Mouse (Mus musculus): ENCODE measurements around the gene Dynlt1c.
A peak's percentile ranks its signal among the peaks of the same experiment; 100 is the strongest.
"Not testable (repeated sequence)": the region's sequence is repeated elsewhere in the genome, so short reads cannot be mapped to it uniquely, and the experiment has no call there.

Dynlt1c gene

GRCm38 (mm10) chr17:6601204-6601911 is at the start of gene Dynlt1c:
Dynlt1c (plus strand) TSS chr17:6601671.
- peak; percentile 89 for DNase-seq (ENCODE audit: low read depth)

DNA sequence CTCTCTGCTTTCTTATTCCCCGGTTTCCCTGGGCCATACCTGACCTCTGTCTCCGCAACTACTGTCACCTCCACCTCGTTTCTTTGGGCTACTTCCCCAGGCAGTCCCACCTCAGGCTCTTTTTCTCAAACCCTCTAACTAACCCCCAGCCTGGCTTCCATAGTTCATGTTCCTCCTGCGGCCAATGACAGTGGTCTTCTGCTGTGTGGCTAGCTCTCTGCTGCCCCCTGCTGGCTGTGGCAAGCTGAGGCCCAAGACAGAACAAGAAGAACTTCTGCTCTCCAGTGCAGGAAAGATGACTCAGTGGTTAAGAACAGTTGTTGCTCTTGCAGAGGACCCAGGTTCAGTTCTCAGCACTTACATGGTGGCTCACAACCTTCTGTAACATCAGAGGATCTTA is 47.7 kb upstream of the Dynlt1c start:
- DNase-seq (ENCODE audit: low read depth), result not testable (repeated sequence)

- not testable (repeated sequence) for DNase-seq (ENCODE audit: low read depth)
These were observed 47.2 kb upstream of the Dynlt1c start for GRCm38 (mm10) chr17:6554243-6554642.

DNA sequence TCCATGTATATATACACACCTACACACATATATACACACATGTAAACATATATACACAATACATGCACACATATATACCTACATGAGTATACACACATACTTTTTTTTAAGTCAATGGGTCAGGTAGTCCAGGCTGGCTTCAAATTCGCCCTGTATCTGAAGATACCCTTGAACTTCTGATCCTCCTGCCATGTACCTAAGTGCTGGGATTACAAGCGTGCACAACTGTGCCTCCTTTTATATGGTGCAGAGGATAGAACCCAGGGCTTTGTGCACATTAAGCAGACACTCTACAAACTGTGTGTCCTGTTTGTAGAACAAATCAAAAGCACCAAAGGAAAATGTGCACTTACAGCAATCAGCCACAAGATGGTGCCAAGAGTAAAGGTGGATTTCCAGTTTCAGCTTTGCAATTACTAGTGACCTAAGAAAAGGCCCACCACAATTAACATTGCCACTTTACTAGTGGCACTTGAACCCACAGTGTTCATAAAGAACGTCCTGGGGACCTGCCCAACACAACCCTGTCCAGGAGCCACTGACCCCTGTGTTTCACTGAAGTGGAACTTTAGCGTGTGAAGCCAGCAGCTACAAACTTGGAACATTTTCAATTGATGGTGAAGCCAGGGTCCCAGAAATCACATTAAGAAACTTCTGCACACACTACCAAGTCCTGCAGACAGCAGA is 41.9 kb upstream of the Dynlt1c start:
- not testable (repeated sequence) for DNase-seq (ENCODE audit: low read depth)

DNA sequence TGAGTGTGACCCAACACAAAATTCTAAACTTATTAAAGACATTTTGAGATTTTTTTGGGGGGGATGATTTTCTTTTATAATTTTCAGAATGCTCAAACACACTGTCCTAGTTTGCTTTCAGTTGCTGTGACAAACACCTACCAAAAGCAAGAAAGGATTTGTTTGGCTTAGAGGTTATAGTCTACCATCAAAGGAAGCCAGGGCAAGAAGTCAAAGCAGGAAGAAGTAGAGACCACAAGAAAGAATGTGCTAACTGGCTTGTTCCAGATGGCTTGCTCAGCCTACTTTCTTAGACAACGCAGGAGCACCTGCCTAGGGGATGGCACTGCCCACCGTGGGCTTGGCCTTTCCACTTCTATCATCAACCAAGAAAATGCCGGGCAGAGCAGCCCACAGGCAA is 36.6 kb upstream of the Dynlt1c start:
- not testable (repeated sequence) for DNase-seq (ENCODE audit: low read depth)

DNA sequence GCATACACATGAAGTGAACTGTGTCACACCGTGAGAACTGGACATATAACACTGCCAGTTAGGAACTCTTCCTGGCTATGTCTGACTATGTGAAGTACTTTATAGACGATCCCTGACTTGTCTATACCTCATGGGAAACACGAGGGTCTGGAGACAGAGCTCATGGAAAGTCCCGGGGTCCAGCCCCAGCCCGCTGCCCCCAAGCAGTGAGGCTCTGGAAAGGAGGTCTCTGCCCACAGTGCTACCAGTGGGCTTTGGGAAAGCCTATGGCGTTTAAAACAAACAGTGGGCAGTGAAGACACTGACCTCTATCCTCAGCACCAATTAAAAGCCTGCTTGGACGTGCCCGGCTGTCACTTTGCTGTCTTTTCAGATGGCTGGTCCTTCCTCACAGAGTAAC is 33.6 kb upstream of the Dynlt1c start:
- not testable (repeated sequence) for DNase-seq (ENCODE audit: low read depth)

- not testable (repeated sequence) for DNase-seq (ENCODE audit: low read depth)
These were observed 30.2 kb upstream of the Dynlt1c start for GRCm38 (mm10) chr17:6571296-6571695.

GRCm38 (mm10) chr17:6572202-6572601 is 29.3 kb upstream of the Dynlt1c start:
- DNase-seq (ENCODE audit: low read depth), result peak; percentile 50

DNA sequence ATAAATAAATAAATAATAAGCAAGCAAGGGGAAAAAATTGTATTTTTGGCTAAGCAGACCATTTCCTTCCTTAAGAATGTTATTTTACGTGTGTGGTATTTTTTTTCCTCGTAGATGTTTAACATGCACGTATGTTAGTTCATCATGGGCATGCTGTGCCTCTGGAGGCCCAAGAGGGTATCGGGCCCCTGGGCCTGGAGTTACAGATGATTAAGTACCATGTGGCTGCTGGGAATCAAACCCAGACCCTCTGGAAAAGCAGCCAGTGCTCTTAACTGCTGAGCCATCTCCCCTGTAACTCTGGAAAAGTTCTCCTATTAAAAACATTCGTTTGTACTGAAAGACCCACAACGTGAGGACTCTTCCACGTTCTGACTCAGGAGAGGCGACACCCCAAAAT is 26.1 kb upstream of the Dynlt1c start:
- not testable (repeated sequence) for DNase-seq (ENCODE audit: low read depth)

GRCm38 (mm10) chr17:6588672-6589071 is 12.8 kb upstream of the Dynlt1c start:
- DNase-seq (ENCODE audit: low read depth), result not testable (repeated sequence)

GRCm38 (mm10) chr17:6592109-6592508 is 9.4 kb upstream of the Dynlt1c start:
- DNase-seq (ENCODE audit: low read depth), result not testable (repeated sequence)

DNA sequence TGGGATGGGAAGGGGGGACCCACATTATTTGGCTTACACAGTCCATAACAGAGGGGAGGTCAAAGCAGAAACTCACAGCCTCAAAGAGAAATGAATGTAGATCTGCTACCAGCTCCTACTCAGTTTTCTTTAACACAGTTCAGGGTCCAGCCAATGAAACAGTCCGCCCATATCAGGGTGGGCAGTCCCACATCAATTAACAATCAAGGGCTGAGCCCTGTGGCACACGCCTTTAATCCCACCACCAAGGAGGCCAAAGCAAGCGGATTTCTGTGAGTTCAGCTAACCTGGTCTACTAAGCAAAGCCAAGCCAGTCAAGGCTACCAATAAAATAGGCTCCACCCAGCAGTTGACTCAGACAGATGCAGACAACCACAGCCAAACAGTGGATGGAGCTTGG is 7.6 kb upstream of the Dynlt1c start:
- not testable (repeated sequence) for DNase-seq (ENCODE audit: low read depth)

DNA sequence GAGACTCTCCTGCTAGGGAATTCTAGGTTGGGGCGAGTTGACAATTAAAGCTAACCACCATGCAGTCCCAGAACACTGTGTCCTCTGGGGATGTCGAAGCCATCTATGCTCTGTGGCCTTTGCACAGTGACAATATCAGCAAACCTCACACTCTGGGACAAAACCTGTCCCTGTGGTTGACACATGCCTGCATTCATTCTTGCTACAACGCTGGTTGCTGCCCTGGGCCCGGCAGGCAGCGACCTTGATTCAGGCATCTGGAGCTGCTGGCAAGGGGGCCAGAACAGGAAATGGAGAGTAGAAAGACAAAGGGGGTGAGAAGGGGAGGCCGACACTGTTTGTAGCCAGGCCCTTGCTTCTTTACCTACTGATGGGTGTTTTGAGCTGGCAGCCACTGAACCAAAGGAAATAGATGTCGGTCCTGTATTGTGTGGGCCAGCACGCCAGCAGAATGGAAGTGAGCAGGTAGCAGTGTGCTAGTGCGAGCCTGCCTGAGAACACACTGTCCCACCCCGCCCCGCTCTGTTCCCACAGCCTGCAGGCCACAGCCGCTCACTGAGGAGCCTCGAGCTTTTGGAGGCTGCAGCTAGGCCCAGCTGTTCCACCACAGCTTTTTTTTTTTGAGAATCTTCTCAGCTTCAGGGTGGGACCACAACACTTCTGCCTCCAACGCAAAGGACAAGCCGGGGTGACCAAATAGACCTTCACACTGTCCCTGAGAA is 5.5 kb upstream of the Dynlt1c start:
- DNase-seq (ENCODE audit: low read depth), result not testable (repeated sequence)

GRCm38 (mm10) chr17:6598356-6598755 is 3.1 kb upstream of the Dynlt1c start:
- DNase-seq (ENCODE audit: low read depth), result not testable (repeated sequence)

DNA sequence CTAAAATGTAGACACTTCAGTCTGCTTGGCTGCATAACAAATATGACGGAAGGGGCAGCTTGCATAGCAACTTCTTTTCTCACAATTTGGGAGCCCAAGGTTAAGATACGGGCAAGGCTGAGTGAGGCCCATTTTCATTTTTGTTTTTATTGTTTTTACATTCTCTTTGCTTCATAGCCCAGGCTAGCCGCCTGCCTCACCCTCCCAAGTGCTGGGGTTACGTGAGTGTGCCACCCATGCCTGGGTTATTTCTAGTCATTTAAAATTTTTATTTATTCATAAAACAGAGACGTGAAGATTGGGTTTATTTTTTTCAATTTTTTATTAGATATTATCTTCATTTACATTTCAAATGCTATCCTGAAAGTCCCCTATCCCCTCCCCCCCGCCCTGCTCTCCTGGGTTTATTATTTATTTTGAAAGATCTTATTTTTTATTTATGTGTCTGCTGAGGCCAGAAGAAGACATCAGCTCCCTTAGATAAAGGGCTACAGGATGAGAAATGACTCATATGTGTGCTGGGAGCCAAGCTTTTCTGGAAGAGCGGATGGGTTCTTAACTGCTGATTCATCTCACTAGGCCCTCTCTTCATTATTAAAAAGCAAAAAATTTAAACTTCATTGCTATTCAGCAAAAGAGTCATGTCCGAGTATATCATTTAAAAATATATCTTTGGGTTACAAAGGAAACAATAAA is 1.1 kb upstream of the Dynlt1c start:
- peak; percentile 35 for DNase-seq (ENCODE audit: low read depth)

DNA sequence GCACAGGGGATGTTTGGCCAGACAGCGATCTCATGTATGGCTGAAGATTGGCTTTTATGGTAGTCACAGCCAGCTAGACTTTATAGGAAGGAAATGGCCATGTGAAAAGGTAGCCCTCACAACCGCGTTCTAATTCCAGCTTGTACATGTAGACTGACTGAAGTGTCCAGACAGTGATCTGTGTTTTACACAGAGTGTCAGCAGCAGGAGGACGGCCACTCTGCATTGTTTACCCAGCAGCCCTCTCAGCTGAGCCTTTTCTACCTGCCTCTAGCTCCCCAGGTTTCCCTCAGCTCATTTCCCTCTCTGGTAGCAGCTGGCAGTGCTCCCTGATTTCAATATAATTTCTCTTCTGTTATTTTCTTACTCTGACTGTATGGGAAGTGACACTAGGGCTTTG is 734 bp downstream of the Dynlt1c start:
- not testable (repeated sequence) for DNase-seq (ENCODE audit: low read depth)

DNA sequence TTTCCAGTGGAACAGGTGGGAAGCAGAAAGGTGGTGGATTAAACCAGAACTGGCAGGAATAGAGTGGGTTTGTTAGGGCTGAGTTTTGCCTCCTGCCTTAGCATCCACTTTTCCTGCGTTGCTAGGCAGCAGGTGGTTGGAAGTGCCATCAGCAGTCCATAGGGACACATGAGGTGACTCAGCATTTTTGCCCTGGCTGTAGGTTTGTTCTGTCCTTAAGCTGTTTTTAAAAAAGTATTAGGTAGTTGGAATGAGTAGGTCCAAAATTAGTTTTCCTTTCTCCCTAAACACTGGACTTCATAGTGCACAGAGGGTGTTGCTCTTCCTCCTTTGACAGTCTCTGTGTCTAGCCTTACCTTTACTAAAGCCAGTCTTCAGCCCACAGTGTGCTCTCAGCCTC is 3.9 kb downstream of the Dynlt1c start:
- DNase-seq (ENCODE audit: low read depth), result not testable (repeated sequence)

- not testable (repeated sequence) for DNase-seq (ENCODE audit: low read depth)
These were observed 12.1 kb downstream of the Dynlt1c start for GRCm38 (mm10) chr17:6613524-6613923.

DNA sequence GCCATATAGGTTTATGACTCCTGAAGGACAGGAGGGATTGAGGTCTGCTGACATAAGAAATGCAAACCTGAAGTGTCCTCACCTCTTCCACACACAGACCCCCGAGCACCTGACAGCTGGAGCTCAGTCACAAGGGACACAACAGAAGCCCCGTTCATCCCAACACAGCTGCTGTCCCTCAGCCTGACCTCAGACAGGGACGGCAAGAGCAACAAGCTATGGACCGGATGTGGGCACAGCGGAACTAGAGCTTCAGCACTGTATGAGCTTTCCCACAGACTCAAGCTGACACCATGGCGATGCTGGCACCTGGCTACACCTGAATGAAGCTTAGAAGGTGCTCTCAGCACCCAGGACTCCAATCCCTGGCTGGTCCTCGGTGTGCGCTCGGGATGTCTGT is 12.8 kb downstream of the Dynlt1c start:
- DNase-seq (ENCODE audit: low read depth), result not testable (repeated sequence)

DNA sequence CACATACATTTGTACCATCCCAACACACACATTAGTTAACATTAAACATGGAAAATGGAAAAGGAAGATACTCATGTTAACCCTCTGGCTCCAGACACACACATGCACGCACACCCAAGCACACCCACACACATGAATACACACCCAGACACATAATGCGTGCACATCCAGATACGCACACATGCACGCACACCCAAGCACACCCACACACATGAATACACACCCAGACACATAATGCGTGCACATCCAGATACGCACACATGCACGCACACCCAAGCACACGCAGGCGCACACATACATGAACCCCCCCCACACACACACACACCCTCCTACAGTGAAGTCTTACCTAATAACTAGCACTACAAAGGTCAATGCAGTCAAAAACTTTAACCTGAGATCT is 15.3 kb downstream of the Dynlt1c start:
- not testable (repeated sequence) for DNase-seq (ENCODE audit: low read depth)

DNA sequence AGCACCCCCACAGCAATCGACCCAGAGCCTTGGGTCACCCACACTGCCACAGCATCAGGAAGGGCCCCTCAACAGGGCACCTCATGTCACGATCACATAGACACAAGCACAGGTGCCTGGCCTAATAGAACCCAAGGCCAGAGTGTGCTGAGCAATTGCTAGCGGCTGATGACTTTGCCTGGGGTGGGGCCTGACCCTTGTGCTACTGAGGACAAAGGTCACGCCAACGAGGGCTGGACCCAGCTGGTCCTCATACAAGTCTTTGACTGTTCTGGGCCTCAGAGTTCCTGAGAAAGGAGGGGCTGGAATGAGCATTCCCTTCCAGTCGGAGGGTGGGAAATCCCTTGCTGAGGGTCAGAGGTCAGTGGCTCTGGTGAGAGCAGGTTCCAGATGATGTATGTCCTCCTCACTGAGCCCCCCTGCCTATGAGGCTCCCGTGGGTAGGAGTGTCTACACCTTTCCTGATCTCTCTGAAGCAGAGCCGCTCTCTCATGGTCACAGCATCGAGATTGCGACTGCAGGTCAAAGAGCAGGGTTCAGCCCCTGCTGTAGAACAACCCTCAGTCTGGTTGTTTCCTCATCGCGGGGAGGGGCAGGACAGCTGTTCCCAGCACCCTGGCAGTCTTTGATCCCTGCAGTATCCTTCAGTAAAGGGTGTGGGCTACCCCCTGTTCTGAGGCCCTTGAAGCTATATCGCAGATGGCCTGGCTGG is 16.4 kb downstream of the Dynlt1c start:
- DNase-seq (ENCODE audit: low read depth), result not testable (repeated sequence)

Data from NIH3T3 (cell line).